Mouse (Mus musculus) lung, postnatal 14 days (tissue): ENCODE measurements around the gene Magi1.

Experiments used
- DNase-seq: peaks from one replicate; pipeline ENCODE4 v3.0.0; 2021

Magi1 gene

GRCm38 (mm10) chr6:94283318-94284061 is at the start of gene Magi1:
Gene Magi1 (minus strand): TSS chr6:94283917.
- DNase-seq, result peak; percentile 91

GRCm38 (mm10) chr6:94327143-94327542 is 43.4 kb upstream of the Magi1 start:
- DNase-seq, result no peak

- DNase-seq, result no peak
Measured at GRCm38 (mm10) chr6:94316886-94317285, 33.2 kb upstream of the Magi1 start.

GRCm38 (mm10) chr6:94312285-94312684 is 28.6 kb upstream of the Magi1 start:
- no peak for DNase-seq

GRCm38 (mm10) chr6:94308498-94308897 is 24.8 kb upstream of the Magi1 start:
- no peak for DNase-seq

- peak; percentile 13 for DNase-seq
Measured at GRCm38 (mm10) chr6:94303512-94303911, 19.8 kb upstream of the Magi1 start.

GRCm38 (mm10) chr6:94301804-94302203 is 18.1 kb upstream of the Magi1 start:
- DNase-seq, result no peak

GRCm38 (mm10) chr6:94300562-94300961 is 16.8 kb upstream of the Magi1 start:
- no peak for DNase-seq

- DNase-seq, result no peak
Measured at GRCm38 (mm10) chr6:94287387-94287786, 3.7 kb upstream of the Magi1 start.

- DNase-seq, result peak; percentile 11
Measured at GRCm38 (mm10) chr6:94286555-94286954, 2.8 kb upstream of the Magi1 start.

GRCm38 (mm10) chr6:94284089-94284825 is 540 bp upstream of the Magi1 start:
- DNase-seq, result peak; percentile 51

GRCm38 (mm10) chr6:94282301-94283241 is 1.1 kb downstream of the Magi1 start:
- DNase-seq, result peak; percentile 37

GRCm38 (mm10) chr6:94281606-94282280 is 2.0 kb downstream of the Magi1 start:
- peak; percentile 12 for DNase-seq

GRCm38 (mm10) chr6:94273941-94274340 is 9.8 kb downstream of the Magi1 start:
- no peak for DNase-seq

GRCm38 (mm10) chr6:94270001-94270400 is 13.7 kb downstream of the Magi1 start:
- no peak for DNase-seq

- no peak for DNase-seq
Measured at GRCm38 (mm10) chr6:94269174-94269573, 14.5 kb downstream of the Magi1 start.

GRCm38 (mm10) chr6:94265244-94265935 is 18.3 kb downstream of the Magi1 start:
- no peak for DNase-seq

GRCm38 (mm10) chr6:94264183-94264941 is 19.4 kb downstream of the Magi1 start:
- no peak for DNase-seq

GRCm38 (mm10) chr6:94260831-94261230 is 22.9 kb downstream of the Magi1 start:
- no peak for DNase-seq

GRCm38 (mm10) chr6:94259981-94260380 is 23.7 kb downstream of the Magi1 start:
- no peak for DNase-seq

- DNase-seq, result no peak
Measured at GRCm38 (mm10) chr6:94257831-94258173, 25.9 kb downstream of the Magi1 start.
